Mouse (Mus musculus) heart, postnatal 0 days (tissue): ENCODE measurements around the gene Ackr1. TPM values are rescaled to one million over a fixed set of nuclear protein-coding genes. Genes with fewer than 3 reads are reported as not detected.

ENCODE experiments used
- ATAC-seq: fragments of 200-750 bp; cut with Nextera tagmentation; 2 replicates; pipeline ENCODE4 v1.8.0; 2017; ENCODE audit warnings: low read depth, moderate number of reproducible peaks, moderate library complexity; ENCODE audit not compliant: insufficient read depth
- DNase-seq: peaks from one replicate; pipeline ENCODE4 v3.0.0-alpha.2; 2016; ENCODE audit warnings: low spot score
- H3K27ac ChIP-seq: fragments of 300-500 bp; sonication (generic); 2 replicates; pipeline ENCODE4 v1.5.1; 2014; ENCODE audit warnings: low read depth, mild to moderate bottlenecking
- H3K27me3 ChIP-seq: fragments of 300-500 bp; sonication (generic); 2 replicates; pipeline ENCODE4 v1.6.1; 2014; ENCODE audit warnings: low read length, mixed read lengths; ENCODE audit not compliant: control insufficient read depth, insufficient read depth
- H3K36me3 ChIP-seq: fragments of 300-500 bp; sonication (generic); replicated peaks from 2 replicates; pipeline ENCODE4 v1.6.1; 2014; ENCODE audit warnings: low read length, mixed read lengths; ENCODE audit not compliant: control insufficient read depth, insufficient read depth
- H3K4me1 ChIP-seq: fragments of 300-500 bp; sonication (generic); 2 replicates; pipeline ENCODE4 v1.6.1; 2014; ENCODE audit warnings: antibody characterized with exemption; ENCODE audit not compliant: control insufficient read depth, insufficient read depth
- H3K4me2 ChIP-seq: fragments of 300-500 bp; sonication (generic); 2 replicates; pipeline ENCODE4 v1.6.1; 2014; ENCODE audit warnings: low read depth, mild to moderate bottlenecking, low read length, moderate library complexity
- H3K4me3 ChIP-seq: fragments of 300-500 bp; sonication (generic); 2 replicates; pipeline ENCODE4 v1.5.1; 2014; ENCODE audit warnings: low read depth, low read length
- H3K9ac ChIP-seq: fragments of 300-500 bp; sonication (generic); replicated peaks from 2 replicates; pipeline ENCODE4 v1.6.1; 2014; ENCODE audit warnings: low read depth, low read length, mixed read lengths
- H3K9me3 ChIP-seq: fragments of 300-500 bp; sonication (generic); replicated peaks from 2 replicates; pipeline ENCODE4 v1.6.1; 2016; ENCODE audit warnings: low read length; ENCODE audit not compliant: control insufficient read depth
- CTCF ChIP-seq: IDR thresholded peaks from 2 replicates; pipeline ENCODE4 v1.5.1; 2016; ENCODE audit warnings: antibody characterized with exemption, control low read depth, low read depth
- EP300 ChIP-seq: IDR thresholded peaks from 2 replicates; pipeline ENCODE4 v1.6.1; 2016; ENCODE audit warnings: antibody characterized with exemption, low read depth
- WGBS: fragments of 180-500 bp; shearing (Covaris S2); extraction: QIAGEN DNeasy Blood & Tissue Kit; methylation state at CpG from one replicate; pipeline ENCODE4 v1.1.7; 2014; 5-methylcytosine and 5-hydroxymethylcytosine counted together
- polyA plus RNA-seq: library from polyadenylated mRNA; unstranded; fragments of >200 nt; fragmentation: Nextera tagmentation; extraction: Ambion mirVana; gene quantifications from 2 replicates; pipeline ENCODE4 v1.2.1, GENCODE M21; 2015
- total RNA-seq: library from RNA; depleted of rRNA; stranded (reverse); fragments of >200 nt; gene quantifications from 2 replicates; pipeline ENCODE4 v1.2.3, GENCODE M21; 2014; ENCODE audit warnings: low replicate concordance

The Ackr1 gene
- total and polyA plus RNA-seq, 2 experiments from 2014 or later, result 0.14 TPM; not detected in 1

DNA sequence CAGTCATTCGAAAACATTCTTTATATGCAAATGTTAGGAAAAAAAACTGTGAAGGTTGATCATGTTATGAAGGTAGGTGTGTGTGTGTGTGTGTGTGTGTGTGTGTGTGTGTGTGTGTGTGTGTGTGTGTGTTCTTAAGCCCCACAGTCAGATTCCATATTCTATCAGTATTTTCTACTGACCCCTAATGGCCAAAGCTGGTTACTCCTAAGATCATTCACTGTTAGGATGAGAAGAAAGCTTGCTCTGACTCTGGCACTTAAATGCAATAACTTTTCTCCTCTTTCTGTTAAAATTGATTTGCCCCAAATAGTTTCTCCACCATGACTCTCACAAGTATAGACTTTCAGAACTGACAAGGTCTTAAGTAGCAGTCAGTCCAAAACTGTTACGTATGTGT is 23.1 kb upstream of the Ackr1 start:
- Histone ChIP-seq H3K9ac (no peak overlapping the region), H3K27ac (no peak overlapping the region), H3K4me1 (no peaks in the 10 kb centered on the region), H3K9me3 (no peaks in the 10 kb centered on the region), H3K4me2 (no peak overlapping the region), H3K36me3 (no peaks in the 10 kb centered on the region), H3K27me3 (no peaks in the 10 kb centered on the region), H3K4me3 (no peak overlapping the region)
- TF ChIP-seq CTCF (0 out of 2 replicates have a peak, but pooled peaks have one; percentile 13), EP300 (no peak)
- WGBS, result 70% methylated on average over 2 of the region's 2 CpGs
- no peak for ATAC-seq
- no peak for DNase-seq

DNA sequence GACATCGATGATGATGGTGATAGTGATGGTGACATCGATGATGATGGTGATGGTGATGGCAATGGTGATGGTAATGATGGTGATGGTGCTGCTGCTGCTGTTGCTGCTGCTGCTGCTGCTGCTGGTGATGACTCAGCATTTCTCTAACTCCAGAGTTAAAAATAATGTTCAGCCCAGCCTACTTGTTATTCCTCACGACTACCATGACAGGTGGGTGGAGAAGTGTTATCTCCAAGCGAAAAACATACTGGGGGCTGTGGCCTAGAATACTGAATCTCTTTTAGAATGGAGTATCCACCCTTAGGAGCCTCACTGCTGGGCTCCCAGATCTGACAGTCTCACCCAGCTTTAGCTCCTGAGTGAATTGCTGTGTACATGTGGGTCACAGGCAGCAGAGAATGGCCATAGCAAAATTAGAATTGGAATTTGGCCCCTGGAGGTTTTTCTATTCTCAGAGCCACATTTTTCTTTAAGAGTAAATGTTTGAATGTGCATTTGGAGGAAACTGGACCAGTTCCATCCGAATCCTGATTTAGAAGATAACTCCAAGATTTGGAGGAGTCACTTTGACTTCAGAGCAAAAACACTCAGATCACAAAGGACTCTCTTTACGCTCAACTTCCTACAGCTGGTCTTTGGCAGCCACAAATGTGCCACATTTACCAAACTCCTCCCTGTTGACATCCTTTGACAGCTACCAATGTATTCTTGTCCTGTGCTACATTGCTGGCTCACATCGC is 21.7 kb upstream of the Ackr1 start:
- TF ChIP-seq CTCF (no peak), EP300 (no peak)
- Histone ChIP-seq H3K27me3 (no peaks in the 10 kb centered on the region), H3K4me1 (no peaks in the 10 kb centered on the region; the same call in 1 of the 2 replicates), H3K36me3 (no peaks in the 10 kb centered on the region), H3K4me2 (no peak overlapping the region), H3K4me3 (no peak overlapping the region), H3K9ac (no peak overlapping the region), H3K9me3 (no peaks in the 10 kb centered on the region), H3K27ac (no peak overlapping the region)
- 52% methylated on average over 7 of the region's 7 CpGs for WGBS
- DNase-seq, result no peak
- ATAC-seq, result no peak

DNA sequence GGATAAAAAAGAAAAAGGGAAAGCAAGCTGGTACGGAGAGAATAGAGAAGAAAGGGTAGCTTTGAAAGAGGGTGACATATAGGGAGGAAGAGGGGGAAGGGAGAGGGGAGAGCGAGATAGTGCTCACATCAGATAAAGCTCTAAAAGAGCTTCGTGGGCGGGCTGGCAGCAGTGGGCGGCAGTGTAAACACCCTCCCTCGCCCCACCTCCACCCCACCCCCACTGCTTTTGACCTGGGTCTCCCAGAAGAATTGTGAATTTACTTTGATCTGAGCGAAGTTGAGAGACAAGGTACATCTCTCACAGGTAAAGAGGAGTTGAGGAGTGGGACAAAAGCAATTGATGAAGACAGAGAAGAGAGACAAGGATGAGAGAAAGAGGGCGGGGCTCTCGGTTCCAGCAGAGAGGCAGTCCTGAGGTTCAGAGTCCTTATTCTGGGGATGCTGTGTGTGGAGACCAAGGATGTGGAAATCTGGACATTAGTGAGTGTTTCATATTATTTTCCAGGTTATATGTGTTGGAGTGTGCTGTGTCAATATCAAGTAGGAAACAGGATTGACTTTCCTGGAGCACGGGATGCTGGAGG is 16.9 kb upstream of the Ackr1 start, which contains the start of gene Aim2:
TSS of gene Aim2 (plus strand) at position 508 of the 586 bp plus-strand sequence.
- H3K27me3 ChIP-seq, result no peaks in the 10 kb centered on the region
- DNase-seq, result no peak
- no peak within 1 kb of the TSS for H3K27ac ChIP-seq
- 8% methylated on average over 10 of the region's 10 CpGs for WGBS
- TF ChIP-seq EP300 (no peak), CTCF (no peak)
- H3K4me2 ChIP-seq, result peak within 1 kb of the TSS; percentile 48
- no peaks in the 10 kb centered on the region for H3K36me3 ChIP-seq
- no peaks in the 10 kb centered on the region for H3K9me3 ChIP-seq
- peak within 1 kb of the TSS; percentile 25 for H3K4me3 ChIP-seq
- no peaks in the 10 kb centered on the region; the same call in 1 of the 2 replicates for H3K4me1 ChIP-seq
- H3K9ac ChIP-seq, result no peak within 1 kb of the TSS
- ATAC-seq, result no peak

DNA sequence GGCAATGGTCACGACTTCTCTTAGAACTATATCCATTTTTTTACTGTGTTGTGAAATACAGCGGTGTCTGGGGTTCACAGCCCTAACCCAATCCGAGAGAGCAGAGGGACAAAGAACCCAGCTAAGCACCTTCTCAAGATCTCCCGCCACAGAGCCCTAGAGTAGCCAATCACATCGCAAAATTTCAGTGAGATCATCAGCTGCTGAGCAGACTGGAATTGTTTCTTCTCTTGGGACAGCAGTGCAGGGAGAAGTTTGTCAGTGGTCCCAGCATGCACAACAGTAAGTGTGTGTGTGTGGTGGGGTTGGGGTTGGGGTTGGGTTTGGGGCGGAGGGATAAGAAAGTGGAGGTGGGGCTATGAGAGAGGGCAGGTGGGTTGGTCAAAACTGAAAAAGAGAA is 16.4 kb upstream of the Ackr1 start:
- Histone ChIP-seq H3K27ac (no peak overlapping the region), H3K4me3 (peak overlapping the region; percentile 25), H3K4me1 (no peaks in the 10 kb centered on the region; the same call in 1 of the 2 replicates), H3K27me3 (no peaks in the 10 kb centered on the region), H3K36me3 (no peaks in the 10 kb centered on the region), H3K4me2 (peak overlapping the region; percentile 48), H3K9me3 (no peaks in the 10 kb centered on the region), H3K9ac (no peak overlapping the region)
- WGBS, result 2% methylated on average over 6 of the region's 6 CpGs
- ATAC-seq (no peak; the same call in 1 of the 2 replicates), DNase-seq (peak; percentile 23)
- no peak for TF ChIP-seq CTCF
- TF ChIP-seq EP300, result no peak

DNA sequence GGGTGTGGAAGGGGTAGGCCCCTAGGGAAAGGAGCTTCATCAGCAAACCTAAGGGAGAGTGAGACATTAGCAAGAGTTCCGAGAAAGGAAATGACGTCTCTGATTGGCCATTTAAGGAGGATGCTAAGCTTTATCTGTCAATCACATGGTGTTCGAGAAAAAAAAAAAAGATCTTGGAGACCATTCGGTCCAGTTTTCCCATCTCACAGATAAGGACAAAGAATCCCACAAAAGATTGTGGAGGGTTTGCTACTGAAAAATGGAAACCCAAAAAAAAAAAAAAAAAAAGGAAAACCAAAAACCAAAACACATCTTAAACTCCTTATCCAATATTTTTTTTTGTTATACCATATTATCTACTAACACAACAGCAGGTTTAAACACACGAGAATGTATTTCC is 15.6 kb upstream of the Ackr1 start:
- ATAC-seq (no peak), DNase-seq (no peak)
- no peaks in the 10 kb centered on the region for H3K36me3 ChIP-seq
- H3K9me3 ChIP-seq, result no peaks in the 10 kb centered on the region
- H3K27me3 ChIP-seq, result no peaks in the 10 kb centered on the region
- no peak overlapping the region for H3K4me2 ChIP-seq
- no peak overlapping the region for H3K4me3 ChIP-seq
- TF ChIP-seq EP300 (no peak), CTCF (no peak)
- no peak overlapping the region for H3K27ac ChIP-seq
- H3K4me1 ChIP-seq, result no peaks in the 10 kb centered on the region; the same call in 1 of the 2 replicates
- 49% methylated on average over 5 of the region's 5 CpGs for WGBS
- H3K9ac ChIP-seq, result no peak overlapping the region
